Mouse (Mus musculus) cerebellum, adult 2 months (tissue): ENCODE data around the gene Kctd7.

ENCODE experiments used
- CTCF ChIP-seq: fragments of 200-500 bp; IDR thresholded peaks from 2 replicates; pipeline ENCODE4 v1.5.1; 2011; ENCODE audit warnings: low read depth, mild to moderate bottlenecking, control low read depth, low read length, moderate library complexity, borderline replicate concordance; ENCODE audit not compliant: insufficient read depth
- POLR2A ChIP-seq: fragments of 200-500 bp; IDR thresholded peaks from 2 replicates; pipeline ENCODE4 v1.6.1; 2011; ENCODE audit warnings: low read length, control low read depth, borderline replicate concordance; ENCODE audit not compliant: insufficient read depth

DNA sequence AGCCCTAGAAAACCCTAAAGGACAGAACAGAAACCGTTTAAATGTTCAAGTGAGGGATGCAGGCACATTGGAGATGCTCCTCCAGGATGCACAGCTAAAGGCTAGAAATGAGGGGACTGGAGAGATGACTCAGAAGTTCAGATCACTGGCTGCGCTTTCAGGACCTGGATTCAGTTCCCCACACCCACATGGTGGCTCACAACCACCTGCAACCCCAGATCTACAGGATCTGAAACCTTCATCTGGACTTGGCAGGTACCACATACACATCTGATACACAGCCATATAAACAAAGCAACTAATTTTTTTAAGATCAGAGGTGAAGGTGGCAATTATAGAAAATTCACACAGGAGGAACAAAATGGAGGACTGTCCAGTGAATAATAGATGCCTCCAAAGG lies 22.3 kb upstream of the Kctd7 start:
- TF ChIP-seq CTCF (no peak), POLR2A (no peak)
